Mouse (Mus musculus) activated CD4-positive, CD25-positive, alpha-beta regulatory T cell, adult 4 months (primary cell): ENCODE data around the gene Layn. TPM values are rescaled to one million over a fixed set of nuclear protein-coding genes. Genes with fewer than 3 reads are reported as not detected.
A peak's percentile ranks its signal among the peaks of the same experiment; 100 is the strongest.

Experiments
- ATAC-seq: one replicate; pipeline ENCODE4 v1.8.0; 2017
- polyA plus RNA-seq, 2 experiments: library from polyadenylated mRNA; unstranded; fragments of 100-300 nt; shearing (Covaris generic); gene quantifications; one replicate each; pipeline ENCODE4 v1.2.1; 2017

Layn gene
- polyA plus RNA-seq, 2 experiments from 2014 or later: not detected

- ATAC-seq: no peak
Observed at GRCm38 (mm10) chr9:51032291-51032690, 44.6 kb downstream of the Layn start.

GRCm38 (mm10) chr9:51031603-51032002 is 45.3 kb downstream of the Layn start:
- no peak for ATAC-seq

- ATAC-seq: no peak
Observed at GRCm38 (mm10) chr9:51030147-51030546, 46.7 kb downstream of the Layn start.

GRCm38 (mm10) chr9:51026952-51027351 is 49.9 kb downstream of the Layn start:
- no peak for ATAC-seq

- no peak for ATAC-seq
Observed at GRCm38 (mm10) chr9:51021123-51021795, 55.6 kb downstream of the Layn start.

GRCm38 (mm10) chr9:51020351-51020750 is 56.5 kb downstream of the Layn start:
- peak; percentile 80 for ATAC-seq

GRCm38 (mm10) chr9:51019670-51020069 is 57.2 kb downstream of the Layn start:
- ATAC-seq: peak; percentile 55

- ATAC-seq: no peak
Observed at GRCm38 (mm10) chr9:51015732-51016131, 61.2 kb downstream of the Layn start.

- ATAC-seq: no peak
Observed at GRCm38 (mm10) chr9:51013644-51014043, 63.2 kb downstream of the Layn start.

- ATAC-seq: no peak
Observed at GRCm38 (mm10) chr9:51009656-51009950, 67.3 kb downstream of the Layn start.

GRCm38 (mm10) chr9:51008841-51009655 is 67.8 kb downstream of the Layn start, which contains the start of gene Sik2:
Gene Sik2, minus strand, starts transcription at chr9:51009073.
- ATAC-seq: peak; percentile 83

- peak; percentile 30 for ATAC-seq
Observed at GRCm38 (mm10) chr9:51008068-51008840, 68.6 kb downstream of the Layn start.

- no peak for ATAC-seq
Observed at GRCm38 (mm10) chr9:51007726-51008067, 69.2 kb downstream of the Layn start.

GRCm38 (mm10) chr9:51006846-51007245 is 70.0 kb downstream of the Layn start:
- peak; percentile 25 for ATAC-seq

Other genes starting within 250 kb of the Layn start
- 10 to 100 TPM; 59.3 to 72.1 TPM for gene Ppp2r1b, start 231.8 kb downstream of the Layn start, polyA plus RNA-seq
- gene Sik2, start 68.0 kb downstream of the Layn start, polyA plus RNA-seq: 10 to 100 TPM; 14.4 to 18.7 TPM
- not detected for gene Btg4, start 16.2 kb downstream of the Layn start, polyA plus RNA-seq
- gene 4833427G06Rik, start 25.0 kb upstream of the Layn start, polyA plus RNA-seq: not detected
- gene Gm32742, start 88.4 kb upstream of the Layn start, polyA plus RNA-seq: not detected
- 1 to 10 TPM; 5.2 to 6.6 TPM for gene Pou2af1, start 136.6 kb upstream of the Layn start, polyA plus RNA-seq
- not detected for gene Colca2, start 201.5 kb upstream of the Layn start, polyA plus RNA-seq